9 mouse cellular contexts compared by ENCODE assay signal in genomic region chr2:168248856-168249245, GRCm38 (mm10). TPM values are rescaled to one million over a fixed set of nuclear protein-coding genes. Genes with fewer than 3 reads are reported as not detected.
A peak's percentile ranks its signal among the peaks of the same experiment; 100 is the strongest.
DNase-seq lines count a peak whose midpoint lies in the region; ATAC-seq lines count a peak whose summit lies in the region.
"Had no signal": no experiment of that assay in that cellular context is flagged by ENCODE, and none has a peak within 500 bp of the region (broad histone marks: within the 10 kb centered on the region; RNA-seq: fewer than 3 reads in every experiment).

No protein-coding gene starts in this region.

- DNase-seq in embryo, embryonic 10 days (ENCODE audit: low spot score), result peak; percentile 46
- no peak for DNase-seq in embryo, embryonic 9.5 days (ENCODE audit: extremely low spot score)
- peak; percentile 52 for DNase-seq in right cerebral cortex, postnatal 4 days
- no peak for DNase-seq in right cerebral cortex, postnatal 10 days (ENCODE audit: low spot score in 2 of 2)
- peak; percentile 22 to 27 for DNase-seq in thymus, postnatal 36 days
- no peak for DNase-seq in gastrocnemius, postnatal 25 days

- peak; percentile 59; the same call in 1 of the 2 replicates for ATAC-seq in hindbrain, embryonic 16.5 days
- ATAC-seq in activated CD4-positive, CD25-positive, alpha-beta regulatory T cell, adult 4 months, result no peak

- no peak overlapping the region for H3K27ac ChIP-seq in hindbrain, embryonic 16.5 days (ENCODE audit: low read depth, low read length)
- H3K27ac ChIP-seq: neural tube, embryonic 13.5 days had no signal

- no peak overlapping the region for H3K4me2 ChIP-seq in hindbrain, embryonic 16.5 days (ENCODE audit: low read length)
- H3K4me2 ChIP-seq: neural tube, embryonic 13.5 days had no signal

- no peaks in the 10 kb centered on the region for H3K36me3 ChIP-seq in hindbrain, embryonic 16.5 days (ENCODE audit: control insufficient read depth, insufficient read depth, low read length)
- H3K36me3 ChIP-seq: neural tube, embryonic 13.5 days had no signal

- no peaks in the 10 kb centered on the region for H3K9me3 ChIP-seq in hindbrain, embryonic 16.5 days (ENCODE audit: control insufficient read depth, low read length)
- H3K9me3 ChIP-seq: neural tube, embryonic 13.5 days had no signal

- H3K9ac ChIP-seq in hindbrain, embryonic 16.5 days (ENCODE audit: low read depth, low read length), result no peak overlapping the region
- H3K9ac ChIP-seq: neural tube, embryonic 13.5 days had no signal

- H3K4me1 ChIP-seq in hindbrain, embryonic 16.5 days (ENCODE audit: control insufficient read depth, insufficient read depth, low read depth, low read length), result no peaks in the 10 kb centered on the region
- H3K4me1 ChIP-seq: neural tube, embryonic 13.5 days had no signal

- 0 out of 2 replicates have a peak, but pooled peaks cover 3% of the 10 kb centered on the region for H3K27me3 ChIP-seq in hindbrain, embryonic 16.5 days (replicated peaks; ENCODE audit: control insufficient read depth, insufficient read depth, low read length)

- H3K4me3 ChIP-seq in hindbrain, embryonic 16.5 days (ENCODE audit: low read length), result no peak overlapping the region
- H3K4me3 ChIP-seq: neural tube, embryonic 13.5 days had no signal

- WGBS in hindbrain, embryonic 16.5 days, result 13% methylated on average over 2 of the region's 2 CpGs

RNA-seq across cellular contexts. Expression of gene Mocs3, which starts 18.4 kb away (rescaled TPM):
- polyA plus RNA-seq in hindbrain, embryonic 16.5 days (2015; fragmentation: Nextera tagmentation; extraction: Ambion mirVana), result 6.9 and 7.5 TPM in 2 replicates
- total RNA-seq in gastrocnemius, postnatal 25 days (2021), result 1 to 10 TPM; 3.9 to 4.0 TPM
- 1 to 10 TPM in 1 of 2 experiments, under 1 TPM in 1; 0.40 to 1.2 TPM for polyA plus RNA-seq in activated CD4-positive, CD25-positive, alpha-beta regulatory T cell, adult 4 months (2017; shearing (Covaris generic))

RNA-seq across cellular contexts. Expression of gene Dpm1, which starts 18.5 kb away (rescaled TPM):
- 60.0 and 67.8 TPM in 2 replicates for polyA plus RNA-seq in hindbrain, embryonic 16.5 days (2015; fragmentation: Nextera tagmentation; extraction: Ambion mirVana)
- total RNA-seq in gastrocnemius, postnatal 25 days (2021), result 10 to 100 TPM; 70.2 to 73.6 TPM
- 10 to 100 TPM; 62.6 to 96.1 TPM for polyA plus RNA-seq in activated CD4-positive, CD25-positive, alpha-beta regulatory T cell, adult 4 months (2017; shearing (Covaris generic))

RNA-seq across cellular contexts. Expression of gene Gm20716, which starts 18.7 kb away (rescaled TPM):
- polyA plus RNA-seq in hindbrain, embryonic 16.5 days (2015; fragmentation: Nextera tagmentation; extraction: Ambion mirVana), result 15.1 and 16.8 TPM in 2 replicates
- total RNA-seq in gastrocnemius, postnatal 25 days (2021), result 1 to 10 TPM; 8.2 to 9.1 TPM
- 10 to 100 TPM; 14.2 to 20.0 TPM for polyA plus RNA-seq in activated CD4-positive, CD25-positive, alpha-beta regulatory T cell, adult 4 months (2017; shearing (Covaris generic))

RNA-seq across cellular contexts. Expression of gene Kcng1, which starts 32.7 kb away (rescaled TPM):
- polyA plus RNA-seq in hindbrain, embryonic 16.5 days (2015; fragmentation: Nextera tagmentation; extraction: Ambion mirVana), result 1.9 and 2.0 TPM in 2 replicates
- under 1 TPM; 0.21 to 0.26 TPM for total RNA-seq in gastrocnemius, postnatal 25 days (2021)
- not detected for polyA plus RNA-seq in activated CD4-positive, CD25-positive, alpha-beta regulatory T cell, adult 4 months (2017; shearing (Covaris generic))

RNA-seq across cellular contexts. Expression of gene Adnp, which starts 41.9 kb away (rescaled TPM):
- 2.1 and 2.3 TPM in 2 replicates for polyA plus RNA-seq in hindbrain, embryonic 16.5 days (2015; fragmentation: Nextera tagmentation; extraction: Ambion mirVana)
- 10 to 100 TPM; 15.2 to 16.7 TPM for total RNA-seq in gastrocnemius, postnatal 25 days (2021)
- 1 to 10 TPM in 1 of 2 experiments, under 1 TPM in 1; 0.63 to 4.7 TPM for polyA plus RNA-seq in activated CD4-positive, CD25-positive, alpha-beta regulatory T cell, adult 4 months (2017; shearing (Covaris generic))

Comparison
In these comparisons a context has a peak if more than half of its experiments do, and no peak if none do; other contexts are left out.
1. DNase-seq: peak in embryo, embryonic 10 days (single experiment), right cerebral cortex, postnatal 4 days (single experiment) and thymus, postnatal 36 days (2 of 2); none in embryo, embryonic 9.5 days (single experiment), right cerebral cortex, postnatal 10 days (0 of 2) and gastrocnemius, postnatal 25 days (single experiment).